Mouse (Mus musculus) c-Kit-positive CD71-negative TER-119-negative erythroid progenitor cells, embryonic 14.5 days (primary cell): Measurements from ENCODE around the gene Mettl1.
"Not testable (repeated sequence)": the region's sequence is repeated elsewhere in the genome, so short reads cannot be mapped to it uniquely, and the experiment has no call there.

ENCODE experiments used
- DNase-seq: peaks from one replicate; pipeline ENCODE4 v3.0.0-alpha.2; 2013; ENCODE audit warnings: low read depth

Mettl1 gene

DNA sequence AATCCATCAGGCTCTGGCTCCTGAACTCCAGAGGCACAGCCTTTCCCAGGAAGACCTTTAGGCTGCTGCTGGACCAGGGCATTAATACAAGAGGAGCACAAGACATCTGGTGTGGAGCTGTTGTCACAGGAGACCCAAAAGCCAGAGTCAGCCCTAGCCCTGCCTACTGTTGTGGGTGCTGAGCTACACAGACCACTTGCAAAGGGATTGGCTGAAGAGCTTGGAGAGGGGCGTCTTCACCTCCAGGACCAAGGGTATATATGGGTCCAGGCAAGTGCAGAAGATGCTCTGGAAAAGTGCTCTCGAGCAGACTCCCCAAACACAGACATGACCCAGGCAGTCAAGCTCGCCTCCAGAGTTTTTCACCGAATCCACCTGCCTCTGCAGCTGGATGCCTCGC lies 6.7 kb downstream of the Mettl1 start, which contains the start of gene Cyp27b1:
Cyp27b1 (plus strand) TSS at position 297 of the 400 bp plus-strand sequence.
- DNase-seq = no peak

DNA sequence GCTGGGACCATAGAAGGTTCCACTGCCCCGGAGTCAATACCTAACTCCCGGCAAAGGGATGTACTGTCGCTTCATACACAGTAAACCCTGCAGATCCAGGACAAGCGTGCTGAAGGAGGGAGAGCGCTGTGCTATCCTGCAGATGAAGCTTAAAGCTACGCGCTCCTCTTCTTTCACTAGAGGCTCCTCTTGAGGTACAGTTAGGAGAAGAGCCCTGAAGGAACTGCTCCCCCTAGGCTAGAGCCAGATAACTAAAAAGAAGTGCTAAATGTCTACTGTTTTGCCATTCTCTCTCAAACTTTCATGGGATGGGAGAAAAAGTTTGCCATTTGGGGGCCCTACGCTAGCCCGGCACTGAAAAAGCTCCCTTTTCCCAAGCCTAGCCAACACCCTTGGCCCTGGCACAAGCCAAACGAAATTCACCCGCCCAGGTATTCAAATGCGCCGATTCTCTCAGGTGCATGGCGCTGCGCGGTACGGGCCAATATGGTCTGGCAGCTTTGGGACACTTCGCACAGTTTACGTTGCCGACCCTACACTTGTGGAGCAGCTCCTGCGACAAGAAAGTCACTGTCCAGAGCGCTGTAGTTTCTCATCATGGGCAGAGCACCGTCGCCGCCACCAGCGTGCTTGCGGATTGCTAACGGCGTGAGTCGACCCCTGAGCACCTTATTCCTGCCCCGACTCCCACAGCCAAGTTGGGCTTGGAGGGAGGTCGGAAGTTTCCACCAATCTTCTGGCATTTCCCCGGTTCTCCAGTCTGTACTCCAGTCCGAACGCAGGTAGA lies 7.6 kb downstream of the Mettl1 start:
- no peak for DNase-seq

DNA sequence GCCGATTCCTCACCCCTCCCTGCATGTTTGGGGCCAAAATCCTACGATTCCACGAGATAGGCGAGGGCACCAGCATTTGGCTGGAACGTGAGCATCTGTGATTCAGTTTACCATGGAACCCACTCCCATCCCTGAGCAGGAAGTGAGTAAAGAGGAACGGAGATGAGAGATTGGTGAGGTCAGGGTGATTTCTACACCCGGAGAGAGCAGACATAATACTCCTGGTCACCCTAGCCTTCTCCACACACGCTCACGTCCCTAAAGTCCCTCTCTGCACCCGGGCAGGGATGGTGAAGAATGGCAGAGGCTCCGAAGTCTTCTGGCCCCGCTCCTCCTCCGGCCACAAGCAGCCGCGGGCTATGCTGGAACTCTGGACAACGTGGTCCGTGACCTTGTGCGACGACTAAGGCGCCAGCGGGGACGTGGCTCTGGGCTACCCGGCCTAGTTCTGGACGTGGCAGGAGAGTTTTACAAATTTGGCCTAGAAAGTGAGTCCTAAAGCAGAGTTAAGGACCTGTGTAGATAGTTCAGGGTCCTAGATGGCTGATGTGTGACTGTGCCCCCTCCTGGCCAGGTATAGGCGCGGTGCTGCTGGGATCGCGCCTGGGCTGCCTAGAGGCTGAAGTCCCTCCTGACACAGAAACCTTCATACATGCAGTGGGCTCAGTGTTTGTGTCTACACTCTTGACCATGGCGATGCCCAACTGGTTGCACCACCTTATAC lies 8.3 kb downstream of the Mettl1 start:
- no peak for DNase-seq

DNA sequence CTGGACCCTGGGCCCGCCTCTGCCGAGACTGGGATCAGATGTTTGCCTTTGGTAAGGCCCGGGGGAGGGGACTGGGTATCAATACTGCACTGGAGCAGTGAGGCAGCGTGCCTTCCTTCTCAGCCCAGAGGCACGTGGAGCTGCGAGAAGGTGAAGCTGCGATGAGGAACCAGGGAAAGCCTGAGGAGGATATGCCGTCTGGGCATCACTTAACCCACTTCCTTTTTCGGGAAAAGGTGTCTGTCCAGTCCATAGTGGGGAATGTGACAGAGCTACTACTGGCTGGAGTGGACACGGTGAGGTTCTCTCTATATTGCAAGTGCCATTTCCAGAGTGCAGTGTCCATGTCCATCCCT lies 8.9 kb downstream of the Mettl1 start:
- DNase-seq = no peak

DNA sequence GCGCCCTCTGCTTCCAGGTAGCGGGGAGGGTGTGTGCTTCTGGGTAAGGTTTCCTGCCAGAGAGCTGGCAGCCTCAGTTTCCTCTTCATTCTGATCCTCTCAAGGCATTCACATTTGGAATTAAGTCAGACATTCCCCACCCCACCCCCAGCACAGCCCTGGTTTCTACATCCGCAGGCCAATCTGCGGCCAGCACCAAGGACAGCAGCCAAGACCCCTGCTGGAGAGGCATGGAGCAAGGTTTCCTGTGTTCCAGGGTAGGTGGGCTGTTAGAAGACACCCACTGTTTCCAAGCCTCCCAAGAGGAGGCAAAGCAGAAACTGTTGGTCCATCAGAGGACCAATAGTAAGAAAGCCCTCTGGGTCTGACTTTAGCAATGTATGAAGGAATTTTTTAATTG lies 13.4 kb downstream of the Mettl1 start:
- no peak for DNase-seq

DNA sequence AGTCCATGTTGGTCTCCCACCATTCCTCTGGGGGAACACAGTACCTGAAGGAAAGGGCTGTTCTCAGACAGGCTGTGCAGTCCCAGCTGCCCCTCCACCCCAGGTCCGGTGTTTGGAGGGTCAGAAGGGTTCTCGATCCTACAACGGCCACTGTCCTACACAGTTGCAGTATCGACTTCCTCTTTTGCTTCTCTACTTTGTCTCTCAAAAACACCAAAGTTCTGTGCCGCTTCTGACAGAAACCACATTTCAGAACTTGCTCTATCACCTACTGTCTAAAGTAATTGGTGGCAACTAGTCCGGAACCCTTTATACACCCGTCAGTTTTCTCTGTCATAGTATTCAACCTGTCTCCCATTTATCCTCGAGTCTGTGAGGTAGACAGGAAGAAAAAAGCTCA lies 14.2 kb downstream of the Mettl1 start:
- no peak for DNase-seq

DNA sequence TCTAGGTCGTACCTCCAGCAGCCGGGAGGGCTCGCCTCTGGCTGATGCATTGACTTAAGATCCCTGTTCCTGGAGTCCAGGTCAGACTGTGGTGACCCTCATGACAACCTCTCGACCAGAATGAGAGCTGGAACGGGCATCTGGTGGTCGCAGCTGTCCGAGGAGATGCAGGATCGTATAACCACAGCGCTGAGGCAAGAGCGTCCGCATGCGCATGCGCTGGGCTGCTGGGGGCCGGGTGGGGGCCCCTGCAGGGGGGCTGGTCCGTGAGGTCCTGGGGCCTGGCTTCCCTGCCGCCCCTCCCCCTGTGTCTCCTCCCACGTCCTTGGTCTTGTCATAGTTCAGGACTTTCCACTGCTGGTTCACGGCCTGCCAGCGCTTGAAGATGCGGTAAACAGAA lies 15.3 kb downstream of the Mettl1 start:
- DNase-seq = no peak

DNA sequence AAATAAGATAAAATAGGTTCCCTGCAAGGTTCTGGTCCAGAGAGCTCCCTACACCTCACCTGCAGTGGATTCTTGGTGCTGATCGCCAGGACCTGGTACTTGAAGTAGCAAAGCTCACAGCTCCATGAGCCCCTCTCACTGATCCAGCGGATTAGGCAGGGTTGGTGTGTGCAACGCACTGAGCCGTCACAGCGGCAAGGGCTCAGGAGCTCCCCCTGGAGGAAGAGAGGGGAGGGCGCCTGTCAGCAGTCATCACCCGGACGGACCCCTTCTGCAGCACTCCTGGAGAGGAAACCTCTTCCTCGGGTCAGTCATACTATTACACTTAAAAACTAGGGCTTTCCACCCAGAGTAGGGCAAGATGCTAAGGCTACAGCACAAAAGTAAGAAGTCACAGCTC lies 16.9 kb downstream of the Mettl1 start:
- peak; percentile 78 for DNase-seq

DNA sequence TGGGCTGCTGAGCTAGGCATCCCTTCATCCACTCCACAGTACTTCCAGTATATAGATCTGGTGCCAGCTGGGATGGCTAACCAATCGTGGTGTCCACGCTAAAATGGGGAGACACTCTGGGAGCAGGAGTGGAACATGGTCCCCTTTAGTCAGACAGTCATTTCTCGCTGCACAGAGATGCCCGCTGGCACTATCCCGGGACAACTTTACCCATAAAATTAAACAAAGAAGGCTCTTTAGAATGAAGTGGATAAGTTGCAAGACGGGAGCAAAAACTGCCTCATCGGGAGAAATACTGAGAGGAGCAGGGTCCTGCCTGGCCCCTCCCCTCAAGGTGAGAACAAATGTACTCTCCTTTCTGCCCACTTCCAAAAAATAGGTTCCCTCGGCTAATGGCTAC lies 17.5 kb downstream of the Mettl1 start:
- DNase-seq = no peak

DNA sequence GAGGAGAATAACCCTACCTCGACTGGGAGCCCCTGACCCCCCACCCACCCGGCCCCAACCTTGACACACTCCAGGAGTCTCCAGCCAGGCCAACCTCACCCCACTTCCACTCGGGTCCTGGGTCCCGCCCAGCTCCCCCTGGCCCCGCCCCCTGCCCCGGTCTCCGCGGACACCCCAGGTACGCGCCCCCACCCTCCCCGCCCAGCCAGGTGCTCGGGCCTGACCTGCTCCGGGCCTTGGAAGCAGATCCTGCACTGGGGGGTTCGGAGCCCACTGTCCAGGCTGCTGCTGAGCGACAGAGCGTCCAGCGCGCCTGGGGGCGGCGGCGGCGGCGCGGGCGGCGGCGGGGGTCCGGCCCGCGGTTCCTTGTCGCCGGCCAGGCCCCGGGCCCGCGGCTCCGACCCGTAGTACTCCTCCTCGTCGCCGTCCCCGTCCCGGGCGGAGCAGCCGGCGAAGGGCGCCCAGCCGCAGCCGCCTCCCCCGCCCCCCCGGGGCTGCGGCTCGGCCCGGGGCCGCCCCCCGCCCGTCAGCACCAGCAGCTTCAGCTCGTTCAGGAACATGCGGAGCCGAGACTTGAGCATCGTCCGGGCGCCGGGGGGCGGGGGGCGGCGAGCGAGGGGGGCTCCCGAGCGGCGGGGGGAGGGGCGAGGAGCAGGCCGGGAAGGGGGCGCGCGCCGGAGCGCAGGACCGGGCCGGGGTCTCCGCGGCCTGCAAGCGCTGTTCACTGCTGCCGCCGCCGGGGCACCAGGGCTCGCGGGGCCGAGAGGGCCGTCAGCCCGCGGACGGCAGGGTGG lies 18.2 kb downstream of the Mettl1 start:
- DNase-seq = no peak

DNA sequence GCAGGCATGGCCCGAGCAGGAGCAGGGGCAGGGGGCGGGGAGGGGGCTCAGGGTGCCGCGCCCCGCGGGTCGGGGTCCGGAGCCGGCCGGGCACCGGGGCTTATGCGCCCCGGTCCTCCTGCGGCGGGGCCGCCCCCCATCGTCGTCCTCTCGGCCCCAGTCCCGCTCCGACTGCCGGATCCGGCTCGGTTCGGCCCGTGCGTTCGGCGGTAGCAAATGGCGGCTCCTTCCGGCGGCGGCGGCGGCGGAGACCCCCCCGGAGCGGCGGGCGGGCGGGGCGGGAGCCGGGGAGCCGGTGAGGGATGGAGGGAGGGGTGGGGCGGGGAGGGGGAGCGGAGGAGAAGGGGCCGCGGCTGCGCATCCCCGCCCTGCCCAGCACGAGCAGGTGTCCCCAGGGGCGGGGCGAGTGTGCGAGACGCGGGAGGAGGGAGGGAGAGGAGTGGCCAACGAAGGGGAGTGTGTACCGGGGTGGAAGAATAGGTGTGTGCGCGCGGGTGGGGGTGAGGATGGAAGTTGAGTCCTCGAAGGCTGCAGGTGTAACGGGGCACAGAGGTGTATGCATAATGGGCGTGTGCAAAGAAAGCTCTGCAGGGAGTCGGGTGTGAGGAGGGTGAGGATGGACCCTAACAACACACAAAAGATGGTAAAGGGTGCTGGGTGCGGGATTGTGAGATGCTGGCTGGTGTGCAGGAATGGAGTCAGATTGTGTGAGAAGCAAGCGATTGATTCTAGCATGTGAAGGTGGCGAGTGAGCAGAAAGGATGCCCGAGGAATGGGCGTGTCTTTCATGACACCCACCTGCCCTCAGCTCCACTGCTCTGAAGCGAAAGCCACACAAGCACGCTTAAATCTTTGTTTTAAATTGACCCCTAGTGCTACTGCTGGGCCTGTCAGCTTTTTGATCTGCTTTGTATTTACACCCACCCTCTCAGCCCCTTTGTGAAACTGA lies 19.0 kb downstream of the Mettl1 start, which contains the start of gene March9:
March9 (minus strand) TSS at position 217 of the 949 bp plus-strand sequence.
- DNase-seq = no peak

DNA sequence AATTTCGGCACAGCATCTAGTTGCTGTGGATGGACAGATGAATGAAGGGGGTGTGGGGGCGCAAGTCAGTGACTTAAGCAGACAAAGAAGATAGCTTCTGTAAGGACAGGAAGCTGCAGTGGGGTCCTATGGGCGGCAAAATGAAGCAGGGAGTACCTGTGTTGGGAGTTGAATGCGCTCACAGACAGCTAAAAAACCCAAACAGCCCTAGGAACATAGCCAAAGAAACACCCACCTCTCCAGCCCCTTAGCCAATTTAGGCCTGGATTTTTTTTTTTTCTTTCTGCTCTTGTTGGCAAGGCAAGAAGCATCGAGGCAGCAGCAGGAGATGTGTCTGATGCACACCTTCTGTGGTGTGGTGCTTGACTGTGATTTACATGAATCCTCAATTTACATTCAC lies 19.9 kb downstream of the Mettl1 start:
- no peak for DNase-seq

DNA sequence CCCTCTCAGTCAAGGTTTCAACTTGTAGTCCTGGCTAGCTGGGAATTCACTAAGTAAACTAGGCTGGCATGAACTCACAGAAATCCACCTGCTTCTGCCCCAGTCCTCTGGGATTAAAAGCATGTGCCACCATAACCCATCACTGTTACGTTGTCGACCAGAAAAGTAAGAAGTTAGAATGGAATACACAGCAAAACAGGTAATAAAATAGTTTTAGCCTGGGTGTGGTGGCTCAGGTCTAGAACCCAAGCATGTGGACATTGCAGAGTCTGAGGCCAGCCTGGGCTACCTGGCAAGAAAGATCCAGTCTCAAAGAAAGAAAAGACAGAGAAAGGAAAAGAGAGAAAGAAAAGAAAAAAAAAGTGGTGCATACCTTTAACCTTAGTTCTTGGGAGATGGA lies 20.3 kb downstream of the Mettl1 start:
- no peak for DNase-seq

DNA sequence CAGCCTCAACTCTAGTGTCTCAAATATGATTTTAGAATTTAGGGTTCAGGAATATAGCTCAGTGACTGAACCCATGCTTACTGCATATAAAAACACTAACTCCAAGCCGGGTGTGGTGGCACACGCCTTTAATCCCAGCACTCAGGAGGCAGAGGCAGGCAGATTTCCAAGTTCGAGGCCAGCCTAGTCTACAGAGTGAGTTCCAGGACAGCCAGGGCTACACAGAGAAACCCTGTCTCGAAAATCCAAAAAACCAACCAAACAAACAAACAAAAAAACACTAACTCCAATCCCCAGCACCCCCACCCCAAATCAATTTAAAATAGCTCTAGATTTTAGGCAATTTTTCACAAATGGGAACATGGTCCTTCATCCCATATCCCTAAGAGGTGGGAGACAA lies 20.9 kb downstream of the Mettl1 start:
- DNase-seq = not testable (repeated sequence)

DNA sequence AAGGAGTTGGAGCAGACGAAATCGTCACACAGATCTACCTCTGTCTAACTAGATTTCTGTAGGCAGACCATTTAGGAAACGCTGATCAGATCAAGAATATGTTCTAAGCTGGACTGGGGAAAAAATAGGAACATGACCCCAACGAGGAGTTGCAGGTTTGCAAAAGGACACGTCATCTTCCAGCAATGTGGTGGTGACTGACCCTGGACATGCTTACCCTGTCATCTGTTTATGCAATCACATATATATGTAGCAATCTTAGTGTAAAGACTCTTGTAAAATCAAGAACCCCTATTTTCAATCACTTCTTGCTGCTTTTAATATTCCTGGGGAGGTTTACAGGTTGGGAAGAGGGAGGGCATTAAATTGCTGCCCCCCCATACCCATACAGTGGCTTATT lies 21.3 kb downstream of the Mettl1 start:
- no peak for DNase-seq

DNA sequence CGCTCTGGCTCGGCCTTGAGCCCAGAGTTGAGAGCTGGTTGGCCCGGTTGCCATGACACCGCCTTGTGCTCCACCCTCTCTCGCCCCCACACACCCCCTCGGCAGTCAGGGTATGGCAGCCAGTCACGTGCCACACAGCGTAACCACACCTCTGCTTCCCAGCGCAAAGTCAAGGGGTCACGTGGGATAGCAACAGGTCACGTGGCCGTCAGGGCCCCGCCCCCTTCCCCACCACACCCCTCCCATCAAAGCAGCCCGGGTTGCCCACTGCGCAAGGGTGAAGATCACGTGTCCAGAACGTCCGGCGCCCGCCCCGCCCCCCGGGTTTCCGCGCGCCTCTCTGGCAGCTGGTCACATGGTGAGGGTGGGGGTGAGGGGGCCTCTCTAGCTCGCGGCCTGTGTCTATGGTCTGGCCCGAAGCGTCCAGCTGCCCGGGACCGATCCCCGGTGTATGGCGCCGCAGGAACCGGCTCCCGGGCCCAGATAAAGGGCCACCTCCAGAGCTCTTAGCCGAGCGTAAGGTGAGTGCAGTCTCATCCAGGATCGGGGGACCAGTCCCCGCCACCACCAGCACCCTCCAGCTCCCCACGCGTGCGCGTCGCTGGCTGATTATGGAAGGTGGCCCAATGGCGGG lies 22.1 kb downstream of the Mettl1 start, which contains the start of gene Cdk4:
Cdk4 (plus strand) TSS at position 296 of the 634 bp plus-strand sequence.
- peak; percentile 96 for DNase-seq

DNA sequence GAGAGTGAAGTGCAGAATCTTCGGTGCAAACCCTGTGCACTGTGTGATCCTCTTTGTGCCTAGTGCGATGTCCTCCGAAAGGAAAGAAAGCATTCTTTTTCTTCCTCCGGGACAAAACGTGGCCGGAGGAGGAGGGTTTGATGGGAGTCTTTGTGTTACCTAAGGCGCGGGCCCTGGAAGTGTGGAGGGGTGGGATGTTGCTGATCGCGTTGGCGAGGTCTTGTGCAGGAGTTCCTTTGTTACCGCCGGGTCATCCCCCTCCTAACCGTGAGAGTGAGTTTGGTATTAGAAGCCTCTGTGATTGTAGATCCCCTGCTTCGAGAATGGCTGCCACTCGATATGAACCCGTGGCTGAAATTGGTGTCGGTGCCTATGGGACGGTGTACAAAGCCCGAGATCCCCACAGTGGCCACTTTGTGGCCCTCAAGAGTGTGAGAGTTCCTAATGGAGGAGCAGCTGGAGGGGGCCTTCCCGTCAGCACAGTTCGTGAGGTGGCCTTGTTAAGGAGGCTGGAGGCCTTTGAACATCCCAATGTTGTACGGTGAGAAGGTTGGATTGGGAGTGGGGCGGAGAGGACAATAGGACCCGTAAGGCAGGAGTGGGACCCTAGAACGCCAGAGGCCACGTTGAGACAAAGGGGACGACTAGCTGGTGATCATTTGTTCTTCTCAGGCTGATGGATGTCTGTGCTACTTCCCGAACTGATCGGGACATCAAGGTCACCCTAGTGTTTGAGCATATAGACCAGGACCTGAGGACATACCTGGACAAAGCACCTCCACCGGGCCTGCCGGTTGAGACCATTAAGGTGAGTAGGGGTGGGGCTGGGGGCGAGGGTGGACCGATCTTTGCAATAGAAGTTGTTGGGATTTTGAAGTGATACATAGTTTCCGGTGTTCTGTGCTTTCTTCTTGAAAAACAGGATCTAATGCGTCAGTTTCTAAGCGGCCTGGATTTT lies 23.0 kb downstream of the Mettl1 start:
- DNase-seq = no peak

DNA sequence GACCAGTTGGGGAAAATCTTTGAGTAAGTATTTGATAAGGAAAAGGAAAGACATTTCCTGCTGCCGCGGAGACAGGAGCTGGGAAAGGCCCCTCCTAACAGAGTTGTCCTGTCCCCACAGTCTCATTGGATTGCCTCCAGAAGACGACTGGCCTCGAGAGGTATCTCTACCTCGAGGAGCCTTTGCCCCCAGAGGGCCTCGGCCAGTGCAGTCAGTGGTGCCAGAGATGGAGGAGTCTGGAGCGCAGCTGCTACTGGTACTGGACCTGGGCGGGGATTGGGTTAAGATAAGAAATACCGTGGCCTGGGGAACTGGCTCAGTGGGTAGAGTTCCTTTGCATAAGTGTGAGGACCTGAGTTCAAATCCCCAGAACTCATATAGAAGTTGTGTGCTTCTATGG lies 24.8 kb downstream of the Mettl1 start:
- no peak for DNase-seq

DNA sequence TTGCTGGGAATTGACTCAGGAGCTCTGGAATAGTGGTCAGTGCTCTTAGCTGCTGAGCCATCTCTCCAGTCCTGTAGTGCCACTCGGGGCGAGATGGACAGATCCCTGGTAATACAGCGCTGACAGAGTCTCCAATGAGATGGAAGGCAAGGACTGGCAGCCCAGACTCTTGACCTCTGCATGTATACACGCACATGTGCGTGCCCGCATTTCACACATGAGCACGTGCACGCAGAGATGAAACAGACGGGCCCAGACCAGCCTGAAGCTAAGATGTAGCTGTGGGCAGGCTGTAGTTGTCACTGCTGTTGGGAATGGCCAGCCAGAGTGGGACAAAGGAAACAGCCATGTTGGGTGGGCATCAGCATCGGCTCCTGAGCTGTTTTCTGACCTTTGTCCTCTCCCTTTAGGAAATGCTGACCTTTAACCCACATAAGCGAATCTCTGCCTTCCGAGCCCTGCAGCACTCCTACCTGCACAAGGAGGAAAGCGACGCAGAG lies 25.4 kb downstream of the Mettl1 start:
- DNase-seq = no peak
